Mouse (Mus musculus): ENCODE data around the gene Gpr55.

Gpr55 gene

DNA sequence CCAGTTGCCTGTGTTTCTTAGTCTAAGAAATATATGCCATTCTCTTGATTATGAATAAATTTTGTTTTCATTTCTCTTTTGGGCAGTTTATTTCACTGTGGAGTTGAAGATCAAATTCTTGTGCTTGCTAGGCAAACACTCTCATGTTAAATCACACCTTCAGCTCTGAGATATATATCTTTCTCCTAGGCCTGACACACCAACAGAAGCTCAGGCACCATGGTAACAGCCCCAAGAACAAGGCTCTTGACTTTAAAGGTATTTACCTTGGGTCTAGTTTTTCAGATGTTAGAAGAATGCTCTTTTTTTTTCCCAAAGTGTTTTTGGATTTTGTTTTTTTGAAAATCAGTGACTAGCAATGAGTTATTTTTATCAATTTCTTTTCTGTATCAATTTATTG is 44.9 kb downstream of the Gpr55 start:
- no peak for DNase-seq (ENCODE audit: low spot score)

DNA sequence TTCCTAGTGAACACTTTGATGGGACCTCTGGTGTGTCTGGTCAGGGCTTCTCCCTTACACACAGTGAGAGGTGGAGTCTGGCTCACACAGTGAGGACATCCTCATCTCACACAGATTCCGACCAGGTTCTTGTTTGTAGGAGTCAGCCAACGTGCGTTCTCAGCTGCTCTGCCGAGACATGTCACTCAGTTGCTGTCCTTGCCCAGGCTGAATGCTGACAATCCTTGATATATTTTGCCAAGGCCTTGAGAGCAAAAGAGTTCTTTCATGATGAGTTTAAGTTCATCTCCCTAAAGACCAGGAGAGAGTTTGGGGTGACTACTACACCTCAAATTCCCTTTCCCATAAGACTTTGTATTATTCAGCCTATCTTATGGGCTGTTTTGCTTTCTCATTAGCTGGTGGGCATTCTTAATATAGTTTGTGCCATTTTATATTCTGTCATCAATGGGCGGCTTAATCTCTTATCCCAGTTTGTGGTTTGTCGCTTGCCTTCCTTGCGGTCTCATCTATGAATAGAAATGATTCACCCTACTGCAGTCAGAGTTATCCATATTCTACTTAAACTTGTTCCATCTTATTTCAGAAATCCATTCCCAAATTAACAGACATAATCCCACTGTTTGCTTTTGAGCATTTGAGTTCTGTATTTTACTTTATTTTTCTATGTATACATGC is 47.6 kb downstream of the Gpr55 start:
- no peak for DNase-seq (ENCODE audit: low spot score)

DNA sequence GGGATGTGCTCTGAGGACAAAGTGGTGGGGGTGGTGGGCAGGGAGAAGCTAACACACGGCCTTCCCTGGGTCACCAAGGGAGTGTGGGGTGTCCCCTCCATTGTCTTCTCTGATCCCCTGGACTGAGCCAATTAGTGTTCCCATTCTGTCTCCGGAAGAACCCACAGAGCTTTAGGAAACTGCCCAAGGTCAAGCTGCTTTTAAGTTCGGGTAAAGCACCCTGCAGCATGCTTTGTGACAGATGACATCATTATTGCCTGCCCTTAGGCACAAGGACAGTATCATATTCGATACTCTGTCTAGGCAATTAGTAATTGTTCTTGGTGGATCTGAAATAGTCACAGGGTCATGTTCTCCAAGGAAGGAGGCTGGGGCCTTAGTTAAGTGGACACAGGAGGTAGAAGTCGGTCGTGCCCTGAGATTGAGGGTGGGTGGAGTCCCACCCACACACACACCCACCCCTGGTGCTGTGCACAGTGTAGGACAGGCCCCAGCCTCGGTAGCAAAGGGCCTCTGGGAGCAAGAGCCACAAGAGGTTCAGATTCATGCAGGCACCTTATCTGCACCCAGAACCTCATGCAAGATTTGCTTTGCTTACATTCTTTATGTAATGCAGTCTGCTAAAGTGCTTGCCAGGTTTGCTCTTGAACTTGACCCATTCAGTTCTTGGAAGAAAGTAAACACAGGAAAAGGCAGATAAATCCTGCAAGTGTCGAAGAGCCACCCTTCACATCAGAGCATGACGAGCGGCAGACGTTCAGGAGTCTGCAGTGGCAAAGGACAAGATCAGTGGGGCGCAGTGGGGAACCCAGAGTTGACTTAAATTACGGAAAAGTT is 51.8 kb downstream of the Gpr55 start:
- no peak for DNase-seq (ENCODE audit: low spot score)

DNA sequence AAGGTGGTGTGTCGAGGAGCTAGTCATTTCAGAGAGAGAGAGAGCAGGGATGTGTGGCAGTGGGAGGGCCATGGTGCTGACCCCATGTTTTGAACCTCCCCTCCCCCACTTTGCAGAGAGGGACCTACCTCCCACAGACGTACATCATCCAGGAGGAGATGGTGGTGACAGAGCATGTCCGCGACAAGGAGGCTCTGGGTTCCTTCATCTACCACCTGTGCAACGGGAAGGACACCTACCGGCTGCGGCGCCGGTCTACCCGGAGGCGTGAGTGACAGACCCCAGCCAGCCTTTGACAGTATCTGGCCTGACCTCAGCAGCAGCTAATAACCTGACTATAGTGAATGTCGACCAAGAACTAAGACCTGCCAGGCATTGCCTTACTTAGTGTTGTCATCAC is 53.9 kb downstream of the Gpr55 start:
- no peak for DNase-seq (ENCODE audit: low spot score)

DNA sequence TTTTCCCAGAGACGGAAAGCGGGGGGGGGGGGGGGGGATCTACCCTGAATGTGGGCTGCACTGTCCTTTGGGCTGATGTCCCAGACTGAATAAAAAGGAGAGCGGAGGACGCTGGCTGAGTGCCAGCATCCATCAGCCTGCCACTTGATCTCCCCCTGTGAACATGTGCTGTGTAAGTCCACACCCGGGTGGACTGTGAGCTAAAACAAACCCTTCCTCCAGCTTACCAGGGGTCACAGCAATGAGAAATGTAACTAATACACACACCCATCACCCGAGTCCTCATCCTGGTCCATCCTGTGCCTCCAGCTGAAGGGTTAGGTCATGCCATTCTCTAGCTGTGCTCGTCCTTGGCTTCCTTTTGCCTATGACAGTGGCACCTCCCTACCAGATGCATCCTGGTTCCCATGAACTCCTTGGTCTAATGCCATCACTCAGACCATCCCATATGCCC is 58.7 kb downstream of the Gpr55 start:
- no peak for DNase-seq (ENCODE audit: low spot score)

DNA sequence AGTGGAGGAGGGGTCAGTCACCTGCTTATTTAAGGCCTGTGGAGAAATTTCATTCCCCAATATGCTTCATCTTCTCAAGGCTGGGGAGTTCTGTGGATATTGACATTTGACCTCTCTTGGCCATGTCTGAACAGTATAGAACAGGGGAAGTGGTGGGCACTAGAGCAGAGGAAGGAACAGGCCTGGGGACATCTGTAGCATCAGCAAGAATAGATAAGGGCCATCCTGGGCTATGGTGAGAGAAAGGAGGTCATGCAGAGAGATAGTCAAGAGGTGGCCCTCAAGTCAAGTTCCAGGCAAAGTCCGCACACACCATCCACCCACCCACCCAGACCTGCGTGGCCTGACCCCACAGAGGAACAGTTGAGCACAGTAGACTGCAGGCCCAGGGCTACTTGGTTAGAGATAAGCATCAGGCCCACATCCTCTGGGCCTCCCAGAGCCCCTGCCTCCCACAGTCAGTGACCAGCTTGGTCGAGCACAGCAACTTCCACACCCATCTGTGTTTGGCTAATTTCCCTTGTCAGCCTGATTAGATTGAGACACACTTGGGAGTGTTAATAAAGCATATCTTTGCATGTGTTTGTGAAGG is 59.2 kb downstream of the Gpr55 start:
- DNase-seq (ENCODE audit: low spot score), result no peak

DNA sequence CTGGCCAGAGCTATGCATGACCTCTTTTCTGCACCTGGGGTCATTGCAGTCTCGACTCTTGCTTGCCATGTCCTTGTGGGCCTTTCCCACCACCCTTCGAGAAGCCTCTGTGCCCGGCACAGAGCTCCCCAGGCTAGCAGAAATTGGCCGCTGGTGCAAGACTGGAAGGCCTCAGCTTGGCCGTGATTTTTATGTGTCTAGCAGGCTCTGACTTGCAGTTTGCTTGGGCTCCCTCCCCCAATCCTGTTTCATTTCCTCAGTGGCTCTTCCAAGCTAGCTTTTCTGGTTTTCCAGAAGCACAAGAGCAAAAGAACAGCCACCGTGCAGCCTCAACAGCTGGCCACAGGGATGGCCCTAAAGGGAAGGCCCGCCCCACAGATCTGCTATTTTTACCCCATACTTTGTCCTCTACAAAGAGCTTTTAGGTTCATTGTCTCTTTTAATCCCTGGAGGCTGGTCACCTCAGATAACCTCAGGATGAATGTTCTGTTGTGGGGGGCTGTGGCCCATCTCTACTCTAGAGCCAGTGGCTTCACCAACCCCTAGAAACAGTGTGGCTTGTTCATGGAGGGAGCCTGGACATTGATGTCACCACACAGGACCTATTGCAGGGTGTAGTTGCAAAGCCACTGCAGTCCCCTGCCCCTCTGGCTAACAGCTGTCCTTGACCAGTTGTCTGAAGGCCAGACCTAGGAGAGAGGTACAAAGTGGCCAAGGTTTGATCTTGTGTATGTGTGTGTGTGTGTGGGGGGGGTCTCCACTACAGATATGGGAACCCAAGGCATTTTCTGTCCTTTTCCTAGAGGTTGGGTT is 60.1 kb downstream of the Gpr55 start:
- no peak for DNase-seq (ENCODE audit: low spot score)

DNA sequence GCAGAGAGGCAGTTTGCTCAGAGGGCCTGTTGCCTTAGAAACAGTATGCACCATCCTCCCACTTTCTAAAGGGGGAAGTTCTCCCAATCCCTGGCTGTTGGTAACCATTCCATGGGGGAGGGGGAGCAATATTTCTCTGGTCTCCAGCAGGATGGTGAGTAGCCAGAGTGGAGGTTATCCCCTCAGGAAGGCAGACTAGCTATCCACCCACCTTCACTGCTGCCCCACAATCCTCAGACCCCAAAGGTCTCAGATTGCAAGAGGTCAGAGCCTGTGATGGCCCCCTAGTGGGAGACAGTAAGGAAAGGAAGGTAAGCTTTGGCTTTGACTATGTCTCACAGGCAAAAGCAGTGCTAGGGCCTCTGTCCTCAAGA is 61.4 kb downstream of the Gpr55 start:
- DNase-seq (ENCODE audit: low spot score), result no peak

DNA sequence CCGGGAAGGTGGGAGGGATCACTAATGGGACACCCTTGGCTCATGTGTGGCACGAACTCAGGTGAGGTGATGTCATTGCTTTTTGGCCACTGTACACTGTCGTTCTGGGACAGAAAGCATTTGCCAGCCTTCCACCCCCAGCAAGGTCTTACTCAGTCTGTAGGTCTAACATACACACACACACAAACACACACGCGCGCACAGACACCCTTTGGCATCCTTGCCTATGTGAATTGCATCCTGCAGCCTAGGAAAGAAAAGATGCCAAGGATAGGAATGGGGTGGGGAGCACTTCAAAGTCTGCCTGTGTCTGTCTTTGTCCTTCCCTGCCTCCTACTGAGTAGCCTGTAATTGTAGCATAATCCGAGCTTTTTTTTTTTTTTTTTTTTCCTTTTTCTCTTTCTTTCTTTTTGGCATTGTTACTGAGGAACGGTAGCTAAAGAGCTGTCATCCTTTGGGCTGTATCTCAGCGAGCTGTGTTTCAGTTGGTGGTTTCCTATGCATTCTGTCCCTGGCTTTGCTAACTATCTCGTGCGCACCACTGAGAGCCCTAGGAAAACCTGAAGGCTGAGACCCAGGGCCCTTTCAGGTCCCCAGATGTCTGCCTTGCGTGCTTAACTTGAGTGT is 61.9 kb downstream of the Gpr55 start:
- DNase-seq (ENCODE audit: low spot score), result no peak

DNA sequence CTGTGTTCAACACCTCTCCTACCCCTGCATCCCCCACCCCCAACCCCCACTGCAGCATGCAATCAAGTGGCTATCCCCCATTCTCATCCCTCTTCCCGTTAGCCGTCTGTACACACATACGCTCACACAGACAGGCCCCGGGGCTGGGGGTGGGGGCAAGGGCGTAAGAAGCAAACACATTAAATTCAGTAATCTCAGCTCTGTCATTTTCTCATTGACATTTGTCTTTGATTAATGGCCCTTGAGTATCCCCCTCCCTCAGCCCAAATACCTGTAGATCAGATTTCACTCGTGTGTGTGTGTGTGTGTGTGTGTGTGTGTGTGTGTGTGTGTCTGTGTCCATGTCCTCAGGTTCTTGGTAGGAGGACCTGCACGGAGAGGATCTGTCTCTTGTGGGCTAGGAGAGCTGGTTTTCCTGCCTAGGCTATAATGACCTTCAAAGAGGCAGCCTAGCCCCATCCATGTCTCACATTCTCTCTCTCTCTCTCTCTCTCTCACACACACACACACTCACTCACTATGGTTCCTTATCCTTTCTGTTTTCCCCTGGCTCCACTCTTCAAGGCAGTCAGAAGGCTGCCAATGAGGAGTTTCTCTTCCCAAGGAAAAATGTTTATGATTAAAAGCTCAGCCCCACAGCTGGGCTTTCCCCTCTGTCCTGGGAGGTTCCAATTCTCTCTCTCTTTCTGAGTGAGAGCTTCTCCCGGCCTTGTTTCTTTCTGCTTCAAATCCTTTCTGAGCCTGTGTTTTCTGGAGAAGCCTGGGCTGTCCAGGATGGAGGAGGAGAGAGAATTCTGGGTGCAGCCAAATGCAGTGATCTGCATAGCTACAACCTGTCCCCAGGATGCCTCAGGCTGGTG is 62.7 kb downstream of the Gpr55 start:
- no peak for DNase-seq (ENCODE audit: low spot score)

DNA sequence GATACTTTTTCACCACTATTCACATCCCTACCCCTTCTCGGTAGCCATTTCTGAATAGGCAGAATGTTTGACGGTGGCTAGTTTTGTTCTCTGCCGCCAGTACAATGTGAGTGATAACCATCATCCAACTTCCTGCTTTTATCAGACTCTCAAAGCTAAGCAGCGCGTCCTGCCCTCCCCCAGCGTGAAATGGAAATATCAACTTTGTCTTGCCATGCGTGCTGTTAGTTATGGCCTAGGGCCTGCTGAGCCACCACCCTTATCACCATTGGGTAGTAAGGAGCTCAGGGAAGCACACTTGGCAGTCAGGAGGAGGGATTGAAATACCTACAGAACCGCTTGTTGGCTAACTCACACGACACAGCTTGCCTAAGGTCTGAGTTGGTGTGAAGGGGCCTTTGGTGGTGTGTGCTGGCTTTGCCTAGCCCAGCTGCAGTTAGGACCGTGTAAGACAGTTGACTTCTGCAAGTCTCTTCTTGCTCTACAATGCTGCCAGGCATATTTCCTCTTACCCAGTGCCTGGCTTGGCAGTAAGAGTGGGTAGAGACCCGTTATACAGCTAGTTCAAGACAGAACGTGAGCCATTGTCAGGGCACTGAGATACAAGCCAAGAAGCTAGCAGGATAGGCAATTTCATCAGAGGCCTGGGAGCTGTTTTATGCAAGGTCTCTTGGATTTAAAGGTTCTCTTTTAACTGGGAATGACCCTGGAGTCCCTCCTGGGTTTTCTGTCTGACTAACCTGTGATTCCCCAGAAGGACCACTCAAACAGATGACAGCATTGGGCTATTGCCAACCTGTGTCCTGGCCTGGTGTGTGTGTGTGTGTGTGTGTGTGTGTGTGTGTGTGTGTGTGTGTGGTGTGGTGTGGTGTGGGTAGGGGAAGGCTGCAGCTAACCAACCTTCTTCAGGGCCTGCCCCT is 63.8 kb downstream of the Gpr55 start:
- DNase-seq (ENCODE audit: low spot score), result no peak

DNA sequence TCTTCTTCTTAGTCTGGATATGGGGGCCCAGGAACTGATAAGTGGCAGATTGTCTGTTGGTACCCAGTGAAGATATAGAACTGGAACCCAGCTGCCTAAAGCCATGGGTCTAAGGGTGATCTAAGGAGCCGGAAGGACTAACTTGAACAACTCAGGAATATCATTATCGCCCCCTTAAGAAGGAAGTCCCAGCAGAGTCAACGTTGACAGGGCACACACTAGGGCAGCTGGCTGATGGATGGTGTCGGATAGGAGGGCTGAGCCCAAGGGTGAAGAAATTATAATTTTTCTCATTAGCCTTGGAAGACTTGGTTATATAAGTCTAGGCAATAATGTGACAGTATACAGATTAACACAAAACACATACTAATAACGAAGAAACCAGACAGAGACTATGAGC is 64.7 kb downstream of the Gpr55 start:
- DNase-seq (ENCODE audit: low spot score), result no peak

DNA sequence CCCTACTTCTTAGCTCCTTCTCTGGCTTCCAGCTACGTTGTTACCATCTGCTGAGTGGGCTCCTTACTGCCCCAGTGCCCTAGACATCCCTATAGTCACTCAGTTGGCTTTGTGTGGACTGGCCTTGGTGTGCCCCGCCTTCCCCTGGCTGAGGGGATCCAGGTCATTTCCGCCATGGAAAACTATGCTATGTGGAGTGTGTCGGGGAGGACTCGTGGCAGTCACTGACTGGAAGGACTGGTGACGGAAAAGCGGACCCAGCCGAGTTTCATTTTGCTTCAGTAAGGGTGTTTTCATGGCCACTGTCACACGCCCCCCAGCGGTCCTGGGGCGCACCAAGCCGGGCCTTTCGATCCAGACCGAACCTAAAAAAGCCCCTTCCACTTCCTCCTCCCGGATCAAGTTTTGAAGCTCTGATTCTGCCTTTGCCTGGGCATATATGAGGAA is 65.4 kb downstream of the Gpr55 start:
- DNase-seq (ENCODE audit: low spot score), result peak; percentile 44

DNA sequence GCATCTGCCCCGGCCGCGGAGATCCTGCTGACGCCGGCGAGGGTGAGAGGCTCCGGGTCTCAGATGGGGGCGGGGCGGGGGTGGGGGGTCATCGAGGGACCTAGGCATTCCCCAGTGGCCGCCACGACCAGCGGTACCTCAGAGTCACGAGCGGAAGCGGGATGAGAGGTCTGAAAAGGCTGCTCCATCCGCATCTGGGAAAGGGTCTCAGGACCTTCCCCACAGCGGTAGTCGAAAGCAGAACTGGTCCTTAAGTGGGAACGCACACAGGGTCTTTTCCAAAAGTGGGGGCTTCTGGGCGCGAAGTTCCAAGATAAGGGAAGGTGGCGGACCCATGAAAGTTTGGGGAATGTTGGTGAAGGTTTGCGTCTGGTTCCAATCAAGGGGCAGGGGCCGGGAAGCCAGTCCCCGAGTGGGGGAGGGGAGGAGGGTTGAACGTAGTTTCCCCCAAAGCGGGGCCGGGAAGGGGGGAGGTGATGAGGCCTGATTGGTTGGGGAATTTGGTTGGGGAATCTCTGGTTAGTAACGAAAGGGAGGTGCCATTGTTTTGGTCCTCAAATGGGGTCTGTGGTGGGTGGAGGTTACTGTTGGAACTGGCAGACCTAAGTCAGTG is 66.0 kb downstream of the Gpr55 start:
- DNase-seq (ENCODE audit: low spot score), result no peak

DNA sequence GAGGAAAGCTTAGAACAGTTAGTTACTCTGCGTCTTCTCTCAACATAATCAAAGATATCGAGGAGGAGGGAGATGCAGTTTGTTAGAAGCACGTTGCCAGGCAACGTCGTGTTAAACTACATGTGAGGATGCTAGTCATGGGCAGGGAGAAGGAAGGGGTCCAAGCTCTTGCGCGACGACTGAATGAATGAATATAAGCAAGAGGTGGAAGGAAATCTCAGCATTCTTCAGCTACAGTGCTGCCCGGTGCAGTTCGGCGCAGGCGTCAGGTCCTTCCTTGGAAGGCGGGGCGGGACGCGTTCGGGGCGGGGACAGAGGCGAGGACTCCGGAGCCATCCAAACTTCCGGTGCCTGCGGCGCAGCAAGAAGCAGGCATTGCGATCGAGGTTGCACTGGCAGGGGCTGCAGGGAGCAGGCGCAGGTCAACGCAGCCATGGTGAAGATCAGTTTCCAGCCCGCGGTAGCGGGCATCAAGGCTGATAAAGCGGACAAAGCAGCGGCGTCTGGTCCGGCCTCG is 66.5 kb downstream of the Gpr55 start, which contains the start of gene Itm2c:
Gene Itm2c (plus strand): TSS at position 51 of the 517 bp plus-strand sequence.
- DNase-seq (ENCODE audit: low spot score), result peak; percentile 60
